17 mouse cellular contexts compared by ENCODE assay signal in genomic region chr6:48288011-48288410, GRCm38 (mm10).
A peak's percentile ranks its signal among the peaks of the same experiment; 100 is the strongest.
DNase-seq lines count a peak whose midpoint lies in the region; ATAC-seq and TF ChIP-seq lines count a peak whose summit lies in the region.
"Had no signal": no experiment of that assay in that cellular context is flagged by ENCODE, and none has a peak within 500 bp of the region (broad histone marks: within the 10 kb centered on the region; RNA-seq: fewer than 3 reads in every experiment).

No protein-coding gene starts in this region.

- H3K4me2 ChIP-seq in intestine, embryonic 14.5 days (ENCODE audit: low read length) = no peak overlapping the region
- no peak overlapping the region for H3K4me2 ChIP-seq in intestine, postnatal 0 days (replicated peaks; ENCODE audit: low read depth)
- H3K4me2 ChIP-seq: heart, embryonic 12.5 days; hindbrain, embryonic 14.5 days had no signal

- WGBS in intestine, embryonic 14.5 days = 79% methylated on average over 1 of the region's 1 CpGs
- WGBS in intestine, postnatal 0 days = 74% methylated on average over 1 of the region's 1 CpGs

- DNase-seq in intestine, embryonic 14.5 days (ENCODE audit: low spot score) = peak; percentile 50
- DNase-seq in 3T3-L1 (ENCODE audit: low read depth, low spot score) = peak; percentile 42
- DNase-seq in Muller cell, postnatal 12 days (ENCODE audit: inconsistent ontology term) = peak; percentile 7
- DNase-seq in embryo, embryonic 9.5 days (ENCODE audit: extremely low spot score) = peak; percentile 1
- DNase-seq in thymus, postnatal 0 days (ENCODE audit: low spot score) = no peak
- DNase-seq: adrenal gland, postnatal 36 days; cerebellum, postnatal 36 days; gastrocnemius, postnatal 10 days; kidney, adult 9 months; right cerebral cortex, postnatal 14 days had no signal

- no peak overlapping the region for H3K27ac ChIP-seq in intestine, embryonic 14.5 days (ENCODE audit: low read depth)
- H3K27ac ChIP-seq in intestine, postnatal 0 days (ENCODE audit: low read depth, low read length) = no peak overlapping the region
- H3K27ac ChIP-seq: hindbrain, embryonic 14.5 days had no signal

- H3K27me3 ChIP-seq in intestine, embryonic 14.5 days (replicated peaks; ENCODE audit: control insufficient read depth, insufficient read depth, low read length) = no peaks in the 10 kb centered on the region
- no peaks in the 10 kb centered on the region for H3K27me3 ChIP-seq in intestine, postnatal 0 days (replicated peaks; ENCODE audit: control insufficient read depth, insufficient read depth, low read length)
- H3K27me3 ChIP-seq: heart, embryonic 12.5 days; megakaryocyte, embryonic 14.5 days had no signal

- H3K4me3 ChIP-seq in intestine, embryonic 14.5 days (ENCODE audit: low read depth, low read length) = no peak overlapping the region
- no peak overlapping the region for H3K4me3 ChIP-seq in intestine, postnatal 0 days (ENCODE audit: low read depth, low read length)
- H3K4me3 ChIP-seq: erythroblast, embryonic 14.5 days; heart, embryonic 12.5 days; megakaryocyte, embryonic 14.5 days had no signal

- no peak for TF ChIP-seq CTCF in intestine, postnatal 0 days (IDR thresholded peaks at IDR 0.05; ENCODE audit: low read depth)

- no peak overlapping the region for H3K9ac ChIP-seq in intestine, embryonic 14.5 days (ENCODE audit: low read length)
- no peak overlapping the region for H3K9ac ChIP-seq in intestine, postnatal 0 days (ENCODE audit: low read depth, low read length)
- H3K9ac ChIP-seq: heart, embryonic 12.5 days; hindbrain, embryonic 14.5 days had no signal

- no peaks in the 10 kb centered on the region for H3K4me1 ChIP-seq in intestine, embryonic 14.5 days (replicated peaks; ENCODE audit: control insufficient read depth, insufficient read depth, low read length)
- no peaks in the 10 kb centered on the region for H3K4me1 ChIP-seq in intestine, postnatal 0 days (replicated peaks; ENCODE audit: control insufficient read depth, insufficient read depth, low read length)
- H3K4me1 ChIP-seq: heart, embryonic 12.5 days; megakaryocyte, embryonic 14.5 days had no signal

- H3K9me3 ChIP-seq in intestine, embryonic 14.5 days (ENCODE audit: control insufficient read depth, low read length) = no peaks in the 10 kb centered on the region
- H3K9me3 ChIP-seq in intestine, postnatal 0 days (ENCODE audit: control insufficient read depth) = no peaks in the 10 kb centered on the region
- H3K9me3 ChIP-seq: heart, embryonic 12.5 days had no signal

- no peak for ATAC-seq in intestine, embryonic 14.5 days (replicated peaks; ENCODE audit: low FRiP score, low TSS enrichment, low read depth)
- ATAC-seq in intestine, postnatal 0 days = no peak
- no peak for ATAC-seq in CD4-positive, CD25-positive, alpha-beta regulatory T cell, adult 4 months
- ATAC-seq: forebrain, embryonic 16.5 days had no signal

- no peaks in the 10 kb centered on the region for H3K36me3 ChIP-seq in intestine, embryonic 14.5 days (ENCODE audit: control insufficient read depth, insufficient read depth, low read length)
- H3K36me3 ChIP-seq in intestine, postnatal 0 days (ENCODE audit: control insufficient read depth, insufficient read depth) = no peaks in the 10 kb centered on the region
- H3K36me3 ChIP-seq: heart, embryonic 12.5 days had no signal
